Mouse (Mus musculus) monocyte, adult 59 days (primary cell): Measurements from ENCODE around the gene Gm10096. TPM values are rescaled to one million over a fixed set of nuclear protein-coding genes. Genes with fewer than 3 reads are reported as not detected.

Experiments used
- total RNA-seq, 2 experiments: library from RNA; stranded (reverse); gene quantifications; one replicate each; pipeline ENCODE4 v1.2.4; 2023

Gm10096 gene
- total RNA-seq: not detected

DNA sequence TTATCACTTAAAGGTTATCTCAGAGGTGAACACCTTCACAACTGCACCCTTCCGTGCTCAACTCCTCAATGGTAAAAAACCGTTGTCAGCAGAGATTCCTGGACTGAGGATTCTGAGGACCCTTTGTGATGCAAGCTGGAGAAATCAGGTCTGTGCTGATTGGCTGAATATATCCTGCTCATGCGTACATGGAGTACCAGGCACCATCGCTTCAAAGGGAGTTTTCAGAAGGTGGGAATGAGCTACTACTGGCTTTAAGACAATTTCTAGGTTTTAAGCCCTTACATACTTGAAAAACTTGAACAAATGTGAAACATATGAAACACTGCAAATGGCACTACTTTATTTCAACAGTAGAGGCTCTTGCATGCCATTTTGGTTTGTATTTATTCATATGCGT, at the start of gene Gm10096:
TSS of gene Gm10096 (minus strand) at position 101 of the 400 bp plus-strand sequence.

